Mouse (Mus musculus) cerebellum, postnatal 14 days (tissue): ENCODE measurements at regions not wholly inside any gene's neighbourhood (a gene's known extent, or its start where the extent isn't known, plus 50 kb on each side); places are given as distances from the start of the nearest gene placed in this dataset.

Experiments
- DNase-seq, 2 experiments: peaks; one replicate each; pipeline ENCODE4 v3.0.0; 2021; ENCODE audit warnings: mixed read lengths in 2 of 2

DNA sequence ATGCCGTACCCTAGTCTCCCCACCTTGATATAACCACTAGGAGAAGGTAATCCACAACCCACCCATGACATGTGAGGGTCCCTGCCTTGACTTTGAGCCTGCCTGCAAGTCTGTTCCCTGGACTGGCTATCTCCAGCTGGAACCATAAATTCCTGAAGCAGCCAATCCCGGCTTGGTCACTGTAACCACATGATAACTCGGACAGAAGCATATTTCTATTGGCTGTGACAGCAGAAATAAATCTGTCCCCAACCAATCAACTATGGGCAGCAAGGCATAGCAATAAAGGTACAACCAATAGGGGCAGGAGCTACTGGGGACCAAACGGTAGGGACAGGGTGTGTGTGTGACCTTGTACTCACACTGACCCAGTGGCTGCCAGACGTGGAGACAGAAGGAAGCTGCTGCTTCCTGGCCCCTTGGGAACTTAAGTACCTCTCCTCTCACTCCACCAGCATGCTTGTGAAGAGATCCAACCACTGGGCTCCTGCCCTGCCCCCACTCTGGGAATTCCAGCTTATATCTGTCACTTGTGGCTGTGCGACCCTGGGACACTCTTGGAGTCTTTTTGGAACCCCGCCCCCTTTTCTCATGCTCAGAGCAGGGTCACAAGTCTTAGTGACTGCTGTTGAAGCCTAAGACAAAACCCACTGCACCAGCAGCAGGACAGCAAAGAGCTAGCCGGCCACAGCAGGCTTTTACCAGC lies 51.8 kb upstream of the Ttc34 start:
- DNase-seq: no peak

GRCm38 (mm10) chr4:154787190-154787589 lies 50.1 kb upstream of the Ttc34 start:
- peak in 1 of 2 experiments; percentile 28 for DNase-seq
